Mouse (Mus musculus) heart, embryonic 15.5 days (tissue): ENCODE measurements around the gene Plxnb2. TPM values are rescaled to one million over a fixed set of nuclear protein-coding genes. Genes with fewer than 3 reads are reported as not detected.

Experiments
- ATAC-seq: fragments of 200-750 bp; cut with Nextera tagmentation; replicated peaks from 2 replicates; pipeline ENCODE4 v1.8.0; 2017; ENCODE audit warnings: low read depth, moderate TSS enrichment; ENCODE audit not compliant: insufficient number of reproducible peaks, insufficient read depth, low FRiP score
- H3K27ac ChIP-seq: fragments of 300-500 bp; sonication (generic); 2 replicates; pipeline ENCODE4 v1.5.1; 2015; ENCODE audit warnings: mild to moderate bottlenecking, inconsistent platforms
- H3K27me3 ChIP-seq: fragments of 300-500 bp; sonication (generic); 2 replicates; pipeline ENCODE4 v1.6.1; 2015; ENCODE audit warnings: inconsistent platforms
- H3K36me3 ChIP-seq: fragments of 300-500 bp; sonication (generic); 2 replicates; pipeline ENCODE4 v1.6.1; 2015; ENCODE audit warnings: mild to moderate bottlenecking, inconsistent platforms
- H3K4me1 ChIP-seq: fragments of 300-500 bp; sonication (generic); replicated peaks from 2 replicates; pipeline ENCODE4 v1.6.1; 2015; ENCODE audit warnings: inconsistent platforms
- H3K4me2 ChIP-seq: fragments of 300-500 bp; sonication (generic); 2 replicates; pipeline ENCODE4 v1.6.1; 2015; ENCODE audit warnings: inconsistent platforms, mild to moderate bottlenecking, moderate library complexity
- H3K4me3 ChIP-seq: fragments of 300-500 bp; sonication (generic); 2 replicates; pipeline ENCODE4 v1.5.1; 2015; ENCODE audit warnings: mild to moderate bottlenecking, inconsistent platforms
- H3K9ac ChIP-seq: fragments of 300-500 bp; sonication (generic); 2 replicates; pipeline ENCODE4 v1.6.1; 2015; ENCODE audit warnings: mild to moderate bottlenecking, inconsistent platforms
- H3K9me3 ChIP-seq: fragments of 300-500 bp; sonication (generic); replicated peaks from 2 replicates; pipeline ENCODE4 v1.6.1; 2016; ENCODE audit warnings: inconsistent platforms
- WGBS: fragments of 180-500 bp; shearing (Covaris S2); methylation state at CpG from one replicate; pipeline ENCODE4 v1.1.7; 2015; ENCODE audit warnings: mixed read lengths; 5-methylcytosine and 5-hydroxymethylcytosine counted together
- polyA plus RNA-seq: library from polyadenylated mRNA; unstranded; fragments of >200 nt; fragmentation: Nextera tagmentation; extraction: Ambion mirVana; gene quantifications from 2 replicates; pipeline ENCODE4 v1.2.1, GENCODE M21; 2015

Plxnb2 gene
- polyA plus RNA-seq, 1 experiment from 2014 or later, result 76.5 TPM

DNA sequence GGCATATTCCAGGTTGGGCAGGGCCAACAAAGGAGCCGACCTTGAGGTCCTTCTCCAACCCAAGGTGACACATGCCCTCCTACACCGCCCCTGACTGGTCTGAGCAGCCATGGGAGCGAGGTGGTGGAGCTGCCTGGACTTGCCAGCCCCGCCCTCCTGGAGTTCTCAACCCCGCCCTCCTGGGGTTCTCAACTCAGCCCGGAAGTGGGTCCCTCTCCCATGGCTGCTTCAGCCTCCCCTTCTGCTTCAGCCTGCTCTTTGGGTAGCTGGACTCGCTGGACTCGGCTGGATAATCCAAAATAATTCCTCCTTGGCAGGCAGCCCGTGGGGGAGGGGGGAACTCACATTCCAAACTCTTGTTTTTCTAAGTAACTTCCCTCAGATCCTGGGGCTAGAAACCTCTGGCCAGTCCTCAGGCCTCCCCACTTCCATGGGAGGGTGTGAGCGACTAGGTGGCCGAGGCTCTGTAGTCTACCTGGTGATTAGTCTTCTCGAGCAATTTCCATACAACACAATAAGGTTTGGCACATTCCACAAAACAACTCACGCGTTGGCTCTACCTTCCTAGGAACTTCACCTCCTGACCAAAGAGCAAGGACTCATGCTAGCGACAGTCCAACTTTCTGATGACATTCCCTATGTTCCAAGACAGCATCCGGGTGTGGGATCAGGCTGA is 1.5 kb downstream of the Plxnb2 start:
- peak; percentile 61 for ATAC-seq
- Histone ChIP-seq H3K4me3 (peak overlapping the region; percentile 79), H3K4me2 (peak overlapping the region; percentile 94), H3K9me3 (no peaks in the 10 kb centered on the region), H3K4me1 (peaks cover 76% of the 10 kb centered on the region), H3K9ac (peak overlapping the region; percentile 80), H3K27me3 (no peaks in the 10 kb centered on the region), H3K36me3 (no peaks in the 10 kb centered on the region), H3K27ac (peak overlapping the region; percentile 92)
- WGBS, result 3% methylated on average over 16 of the region's 16 CpGs

DNA sequence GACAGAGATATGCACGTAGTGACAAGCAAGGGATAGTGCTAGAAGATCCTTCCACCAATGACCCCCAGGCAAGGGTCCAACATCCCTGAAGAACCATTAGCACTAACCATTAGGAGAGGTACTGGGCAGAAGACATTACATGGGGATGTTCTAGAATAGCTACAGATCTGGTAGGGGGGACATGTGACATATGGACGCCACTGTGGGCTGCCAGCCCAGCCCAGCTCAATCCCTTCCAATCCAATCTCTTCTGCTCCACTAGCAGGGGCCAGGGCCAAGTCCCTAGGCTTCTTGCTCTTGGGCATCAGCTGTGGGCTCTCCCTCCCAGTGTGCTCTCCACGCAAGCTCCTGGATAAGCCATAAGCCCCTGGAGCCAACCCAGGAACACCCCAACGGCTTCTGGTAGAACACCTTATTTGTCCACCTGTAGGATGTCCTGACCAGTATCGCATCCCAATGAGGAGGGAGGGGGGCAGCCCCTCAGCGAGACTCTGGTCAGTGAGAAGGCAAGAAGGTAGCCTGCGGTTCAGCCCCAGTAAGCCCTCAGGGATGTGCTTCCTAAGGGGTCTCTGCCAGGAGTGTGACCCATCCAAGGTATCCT is 2.2 kb downstream of the Plxnb2 start:
- H3K9me3 ChIP-seq, result no peaks in the 10 kb centered on the region
- no peaks in the 10 kb centered on the region for H3K27me3 ChIP-seq
- no peak for ATAC-seq

DNA sequence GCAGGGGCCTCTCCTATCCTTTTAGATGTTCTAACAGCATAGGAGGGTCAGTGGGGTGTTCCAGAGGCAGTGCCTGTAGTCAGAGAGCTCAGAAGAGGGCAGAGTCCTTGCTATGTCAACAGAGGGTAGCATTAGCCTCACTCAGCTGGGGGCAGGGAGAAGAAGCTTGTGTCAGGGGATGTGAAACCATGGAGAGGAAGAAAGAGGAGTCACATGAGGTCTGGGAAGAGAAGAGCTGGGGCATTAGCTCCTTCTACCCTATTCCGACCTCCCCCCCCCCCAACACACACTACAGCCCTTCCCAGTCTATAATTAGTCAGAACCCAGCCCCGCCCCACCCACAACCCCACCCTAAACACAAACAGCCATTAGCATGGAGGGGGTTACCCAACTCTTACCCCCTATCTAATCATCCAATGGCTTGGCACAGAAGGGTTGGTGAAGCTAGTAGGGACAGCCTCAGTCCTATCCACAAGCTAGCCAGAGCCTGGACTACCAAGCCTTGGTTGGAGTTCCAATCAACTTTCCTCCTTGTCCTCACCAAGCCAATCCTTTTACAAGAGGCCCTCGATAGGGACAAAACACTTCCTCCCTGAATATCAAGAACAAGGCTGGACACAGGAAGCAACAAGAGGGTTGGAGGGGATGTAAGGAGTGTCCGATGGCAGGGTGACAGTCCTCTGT is 2.9 kb downstream of the Plxnb2 start:
- Histone ChIP-seq H3K27me3 (no peaks in the 10 kb centered on the region), H3K36me3 (no peaks in the 10 kb centered on the region), H3K4me1 (peaks cover 90% of the 10 kb centered on the region), H3K27ac (peak overlapping the region; percentile 92), H3K9ac (no peak overlapping the region), H3K9me3 (no peaks in the 10 kb centered on the region), H3K4me2 (peak overlapping the region; percentile 94), H3K4me3 (peak overlapping the region; percentile 12; the same call in 1 of the 2 replicates)
- ATAC-seq, result no peak
- 44% methylated on average over 4 of the region's 4 CpGs for WGBS

More for the DNA sequence above, 2.2 kb downstream of the Plxnb2 start:
- WGBS, result 55% methylated on average over 7 of the region's 7 CpGs
- Histone ChIP-seq H3K4me2 (peak overlapping the region; percentile 94), H3K9ac (peak overlapping the region; percentile 80; the same call in 1 of the 2 replicates), H3K4me1 (peaks cover 83% of the 10 kb centered on the region), H3K4me3 (peak overlapping the region; percentile 79), H3K27ac (peak overlapping the region; percentile 92), H3K36me3 (no peaks in the 10 kb centered on the region)

DNA sequence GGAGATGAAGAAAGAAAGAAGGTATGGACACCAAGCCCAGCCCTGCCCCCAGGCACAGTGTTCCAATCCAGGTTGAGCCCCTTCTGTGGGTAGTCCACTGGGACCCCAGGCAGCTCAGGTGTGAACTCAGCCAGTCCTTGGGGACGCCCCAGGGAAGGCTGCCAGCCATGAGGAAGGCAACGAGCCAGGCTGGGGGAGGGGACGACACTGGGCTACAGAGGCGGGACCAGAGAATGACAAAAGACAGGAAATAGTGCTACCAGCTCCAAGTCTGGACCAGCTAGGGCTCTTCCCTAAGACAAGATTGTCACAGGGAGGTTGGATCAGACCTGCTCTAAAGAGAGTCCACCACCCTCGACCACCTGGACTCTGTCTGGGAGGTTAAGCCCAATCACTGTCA is 3.5 kb downstream of the Plxnb2 start:
- no peaks in the 10 kb centered on the region for H3K36me3 ChIP-seq
- no peaks in the 10 kb centered on the region for H3K27me3 ChIP-seq
- H3K4me3 ChIP-seq, result peak overlapping the region; percentile 12
- H3K4me1 ChIP-seq, result peaks cover 90% of the 10 kb centered on the region
- no peaks in the 10 kb centered on the region for H3K9me3 ChIP-seq
- WGBS, result 9% methylated on average over 5 of the region's 5 CpGs
- peak overlapping the region; percentile 94 for H3K4me2 ChIP-seq
- peak overlapping the region; percentile 92 for H3K27ac ChIP-seq
- 0 out of 2 replicates have a peak overlapping the region, but pooled peaks have one; percentile 1 for H3K9ac ChIP-seq
- peak; percentile 23; the same call in 1 of the 2 replicates for ATAC-seq

DNA sequence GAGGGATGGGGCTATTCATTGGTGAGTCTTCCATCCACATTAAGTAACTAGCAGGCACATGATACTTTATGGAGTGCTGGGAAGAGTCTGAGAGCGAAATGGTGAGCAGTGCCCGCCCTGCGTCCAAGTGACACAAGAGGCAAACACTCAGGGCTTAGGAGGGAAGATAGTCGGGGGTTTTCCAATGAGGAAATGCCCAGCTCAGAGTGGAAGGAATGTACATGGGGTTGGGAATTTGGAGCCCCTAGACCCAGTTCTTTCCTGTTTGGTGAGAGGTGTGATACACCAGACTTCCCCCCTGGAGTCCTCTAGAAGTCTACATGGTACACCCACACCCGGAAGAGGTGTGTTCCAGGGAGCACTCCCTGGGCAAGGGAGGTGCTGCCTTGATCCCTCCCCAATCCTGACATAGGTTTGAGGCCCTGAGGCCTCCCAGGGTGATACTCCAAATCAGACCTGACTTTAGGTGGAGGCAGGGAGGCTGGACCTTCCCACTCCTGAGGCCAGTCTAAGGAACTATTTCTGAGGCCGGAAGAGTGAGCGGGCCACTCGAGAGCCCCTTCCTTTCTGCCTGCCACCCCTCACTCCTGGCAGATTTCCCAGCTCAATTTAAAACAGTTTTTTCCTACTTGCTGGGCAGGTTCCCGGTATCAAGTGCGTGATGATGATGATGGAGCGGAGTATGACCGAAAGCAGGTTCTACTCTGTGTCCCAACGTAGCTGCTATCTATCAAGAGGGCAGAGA is 5.0 kb downstream of the Plxnb2 start:
- H3K9me3 ChIP-seq, result no peaks in the 10 kb centered on the region
- H3K4me1 ChIP-seq, result peaks cover 92% of the 10 kb centered on the region
- H3K36me3 ChIP-seq, result no peaks in the 10 kb centered on the region
- no peak overlapping the region for H3K4me2 ChIP-seq
- H3K4me3 ChIP-seq, result no peak overlapping the region
- H3K27ac ChIP-seq, result peak overlapping the region; percentile 33; the same call in 1 of the 2 replicates
- WGBS, result 58% methylated on average over 13 of the region's 13 CpGs
- ATAC-seq, result no peak
- H3K9ac ChIP-seq, result no peak overlapping the region
- H3K27me3 ChIP-seq, result no peaks in the 10 kb centered on the region

DNA sequence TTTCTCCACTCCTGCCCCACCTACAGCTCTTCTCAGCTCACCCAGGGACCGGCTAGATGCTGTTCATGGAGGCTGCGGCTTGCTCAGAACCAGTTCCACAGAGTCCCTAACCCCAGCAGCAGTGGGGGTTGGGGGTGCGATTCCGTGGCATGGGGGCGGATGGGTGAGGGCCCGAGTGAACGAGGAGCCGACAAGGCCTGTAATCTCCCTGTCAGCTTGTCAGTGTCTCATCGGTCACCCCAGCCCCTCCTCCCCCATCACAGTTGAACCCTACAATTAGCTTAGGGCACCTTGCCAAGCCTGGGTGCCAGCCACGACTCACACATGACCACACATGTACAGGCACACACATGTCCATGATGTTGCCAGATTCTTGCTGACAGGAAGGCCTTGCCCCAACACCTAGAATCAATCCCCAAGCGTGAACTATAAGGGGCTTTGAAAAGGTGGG is 5.7 kb downstream of the Plxnb2 start:
- H3K4me3 ChIP-seq, result no peak overlapping the region
- H3K4me2 ChIP-seq, result no peak overlapping the region
- H3K4me1 ChIP-seq, result peaks cover 98% of the 10 kb centered on the region
- H3K9me3 ChIP-seq, result no peaks in the 10 kb centered on the region
- H3K27me3 ChIP-seq, result no peaks in the 10 kb centered on the region
- 49% methylated on average over 11 of the region's 11 CpGs for WGBS
- no peaks in the 10 kb centered on the region for H3K36me3 ChIP-seq
- no peak overlapping the region for H3K9ac ChIP-seq
- no peak for ATAC-seq
- H3K27ac ChIP-seq, result 0 out of 2 replicates have a peak overlapping the region, but pooled peaks have one; percentile 33

DNA sequence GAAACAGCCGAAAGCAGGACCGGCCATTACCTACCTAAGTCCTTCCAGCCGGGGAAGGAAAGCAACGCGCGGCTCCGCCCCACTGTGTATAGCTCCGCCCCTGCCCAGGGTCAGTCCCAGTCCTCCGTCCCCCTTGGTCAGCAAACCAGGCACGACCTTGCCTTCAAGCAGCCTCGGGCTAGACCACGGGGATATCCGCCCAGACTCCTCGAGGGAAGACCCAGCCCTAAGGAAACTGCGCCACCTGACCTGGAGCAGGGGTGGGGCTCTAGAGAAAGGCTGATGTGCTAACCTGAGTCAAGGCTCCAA is 6.7 kb downstream of the Plxnb2 start:
- H3K4me3 ChIP-seq, result peak overlapping the region; percentile 59
- H3K9me3 ChIP-seq, result no peaks in the 10 kb centered on the region
- H3K27me3 ChIP-seq, result no peaks in the 10 kb centered on the region
- H3K4me1 ChIP-seq, result peaks cover 99% of the 10 kb centered on the region
- peak overlapping the region; percentile 50; the same call in 1 of the 2 replicates for H3K27ac ChIP-seq
- ATAC-seq, result 0 out of 2 replicates have a peak, but pooled peaks have one; percentile 16
- H3K9ac ChIP-seq, result peak overlapping the region; percentile 67
- H3K36me3 ChIP-seq, result no peaks in the 10 kb centered on the region
- peak overlapping the region; percentile 97 for H3K4me2 ChIP-seq
- 3% methylated on average over 15 of the region's 15 CpGs for WGBS

DNA sequence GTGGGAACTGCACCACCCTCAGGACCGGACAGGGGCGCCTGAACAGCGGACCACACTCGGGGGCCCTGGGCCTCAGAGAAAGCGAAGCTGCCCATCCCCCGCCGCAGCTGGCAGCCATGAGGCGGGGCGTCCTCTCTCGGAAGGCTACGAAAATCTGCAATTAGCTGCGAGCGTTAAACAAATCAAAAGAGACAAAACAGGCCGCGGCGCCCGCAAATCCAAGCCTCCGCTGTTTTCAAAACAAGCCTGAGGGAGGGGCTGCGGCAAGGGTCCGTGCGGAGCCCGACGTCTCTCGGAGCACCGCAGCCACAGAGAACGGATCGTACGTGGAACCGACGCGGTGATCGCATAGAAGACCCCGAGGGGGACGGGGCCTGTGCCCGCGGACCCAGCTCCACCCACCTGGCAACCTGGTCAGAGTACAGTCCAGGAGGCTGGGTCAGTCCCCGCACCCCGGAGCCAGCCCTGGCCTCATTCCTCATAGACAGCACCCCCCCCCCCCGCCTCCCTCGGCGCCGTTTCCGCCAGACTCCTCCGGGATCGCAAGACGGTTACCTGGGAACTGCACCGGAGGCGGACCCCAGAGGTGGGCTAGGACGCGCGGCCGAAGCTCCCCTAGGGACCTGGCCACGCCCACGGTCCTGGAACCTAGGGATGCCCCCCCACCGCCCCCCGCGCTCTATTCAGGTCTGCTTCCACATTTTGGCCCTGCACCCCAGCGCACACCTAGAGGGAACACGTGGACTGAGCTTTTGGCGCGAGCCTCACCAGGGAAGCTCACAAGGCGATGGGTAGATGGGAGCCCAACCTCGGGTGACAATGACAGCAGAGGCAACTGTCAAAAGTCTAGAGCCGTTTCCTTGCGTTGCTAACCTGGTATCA is 7.3 kb downstream of the Plxnb2 start:
- peak overlapping the region; percentile 97 for H3K4me2 ChIP-seq
- WGBS, result under 1% methylated on average over 63 of the region's 65 CpGs

DNA sequence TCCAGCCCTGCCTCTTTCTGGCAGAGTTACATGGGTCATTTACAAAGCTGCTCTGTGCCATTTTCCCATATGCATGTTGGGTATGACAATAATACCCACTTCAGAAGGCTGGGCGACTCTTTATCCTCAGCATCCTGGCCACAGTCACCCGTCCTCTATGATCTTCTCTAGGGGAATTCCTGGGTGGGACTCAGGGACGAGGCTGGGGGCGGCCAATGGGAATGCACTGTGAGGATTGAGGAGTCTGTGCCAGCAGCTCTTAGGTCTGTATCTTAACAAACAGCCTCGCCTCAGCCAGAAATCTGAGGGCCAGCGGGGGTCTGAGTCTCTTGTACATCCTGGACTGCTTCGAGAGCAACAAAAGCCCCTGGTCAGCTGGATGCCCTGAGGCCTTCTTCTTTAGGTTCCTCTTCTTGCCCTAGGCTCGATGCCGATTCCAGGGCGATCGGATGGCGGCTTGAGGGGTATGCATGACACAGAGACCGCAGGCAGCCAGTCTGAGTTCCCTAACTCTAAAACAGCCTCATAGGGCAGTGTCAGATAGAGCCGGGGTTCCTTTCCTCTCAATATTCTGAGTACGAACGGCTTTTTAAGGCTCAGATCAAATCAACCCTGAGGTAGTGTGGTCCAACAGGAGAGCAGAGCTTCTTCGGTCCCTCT is 8.2 kb downstream of the Plxnb2 start:
- peak overlapping the region; percentile 67; the same call in 1 of the 2 replicates for H3K9ac ChIP-seq
- H3K9me3 ChIP-seq, result no peaks in the 10 kb centered on the region
- H3K4me2 ChIP-seq, result peak overlapping the region; percentile 97
- 46% methylated on average over 17 of the region's 17 CpGs for WGBS
- peak overlapping the region; percentile 50 for H3K27ac ChIP-seq
- no peaks in the 10 kb centered on the region for H3K27me3 ChIP-seq
- H3K36me3 ChIP-seq, result peaks cover 8% of the 10 kb centered on the region; the same call in 1 of the 2 replicates
- peak overlapping the region; percentile 59 for H3K4me3 ChIP-seq
- no peak for ATAC-seq
- H3K4me1 ChIP-seq, result peaks cover 94% of the 10 kb centered on the region

More for the DNA sequence above, 7.3 kb downstream of the Plxnb2 start:
- Histone ChIP-seq H3K9ac (peak overlapping the region; percentile 67), H3K27me3 (no peaks in the 10 kb centered on the region), H3K4me1 (peaks cover 98% of the 10 kb centered on the region), H3K9me3 (no peaks in the 10 kb centered on the region), H3K4me3 (peak overlapping the region; percentile 59), H3K27ac (peak overlapping the region; percentile 50), H3K36me3 (no peaks in the 10 kb centered on the region)
- no peak for ATAC-seq
